Mouse (Mus musculus): Measurements from ENCODE around the gene Prrx1.

- TF ChIP-seq POLR2A (IDR thresholded peaks at IDR 0.05; ENCODE audit: borderline replicate concordance, extremely low read depth, insufficient read depth, insufficient read length, poor library complexity, severe bottlenecking) (no peak), CTCF (IDR thresholded peaks at IDR 0.05; ENCODE audit: borderline replicate concordance, extremely low read depth, insufficient read depth, insufficient read length) (no peak)
Measured at GRCm38 (mm10) chr1:163302292-163302691, 11.2 kb downstream of the Prrx1 start.
